Mouse (Mus musculus): ENCODE data around the gene Pax5. TPM values are rescaled to one million over a fixed set of nuclear protein-coding genes. Genes with fewer than 3 reads are reported as not detected.

Pax5 gene
- polyA plus RNA-seq, 1 experiment from 2014 or later = 0.99 TPM

GRCm38 (mm10) chr4:44566401-44566800 is 143.9 kb downstream of the Pax5 start:
- 62% methylated on average over 8 of the region's 8 CpGs for WGBS (ENCODE audit: insufficient replicate concordance)
- H3K4me3 ChIP-seq (ENCODE audit: low read depth, low read length) = no peak overlapping the region
- TF ChIP-seq CTCF (IDR thresholded peaks at IDR 0.05; ENCODE audit: low read depth) (no peak), EP300 (IDR thresholded peaks at IDR 0.05; ENCODE audit: low read depth) (no peak)
- H3K36me3 ChIP-seq (replicated peaks; ENCODE audit: insufficient read depth, low read length) = no peaks in the 10 kb centered on the region
- H3K9ac ChIP-seq (replicated peaks) = no peak overlapping the region
- H3K4me1 ChIP-seq (ENCODE audit: insufficient read depth) = no peaks in the 10 kb centered on the region
- DNase-seq = no peak
- H3K27ac ChIP-seq (ENCODE audit: low read depth) = no peak overlapping the region
- H3K9me3 ChIP-seq (ENCODE audit: low read length) = no peaks in the 10 kb centered on the region
- H3K4me2 ChIP-seq (ENCODE audit: low read depth, low read length) = no peak overlapping the region
- no peak for ATAC-seq
- H3K27me3 ChIP-seq (ENCODE audit: insufficient read depth, low read length) = peaks cover 5% of the 10 kb centered on the region

GRCm38 (mm10) chr4:44565126-44566082 is 144.9 kb downstream of the Pax5 start:
- Histone ChIP-seq H3K9ac (replicated peaks) (no peak overlapping the region), H3K4me1 (ENCODE audit: insufficient read depth) (no peaks in the 10 kb centered on the region), H3K27me3 (ENCODE audit: insufficient read depth, low read length) (peaks cover 5% of the 10 kb centered on the region), H3K36me3 (replicated peaks; ENCODE audit: insufficient read depth, low read length) (no peaks in the 10 kb centered on the region), H3K27ac (ENCODE audit: low read depth) (no peak overlapping the region), H3K9me3 (ENCODE audit: low read length) (no peaks in the 10 kb centered on the region), H3K4me2 (ENCODE audit: low read depth, low read length) (no peak overlapping the region), H3K4me3 (ENCODE audit: low read depth, low read length) (no peak overlapping the region)
- ATAC-seq = no peak
- DNase-seq = no peak
- TF ChIP-seq EP300 (IDR thresholded peaks at IDR 0.05; ENCODE audit: low read depth) (no peak), CTCF (IDR thresholded peaks at IDR 0.05; ENCODE audit: low read depth) (no peak)
- WGBS (ENCODE audit: insufficient replicate concordance) = 63% methylated on average over 12 of the region's 12 CpGs

GRCm38 (mm10) chr4:44564602-44565001 is 145.7 kb downstream of the Pax5 start:
- 7% methylated on average over 10 of the region's 10 CpGs for WGBS (ENCODE audit: insufficient replicate concordance)
- no peaks in the 10 kb centered on the region for H3K36me3 ChIP-seq (replicated peaks; ENCODE audit: insufficient read depth, low read length)
- H3K4me1 ChIP-seq (ENCODE audit: insufficient read depth) = no peaks in the 10 kb centered on the region
- peak; percentile 76 for DNase-seq
- H3K27me3 ChIP-seq (ENCODE audit: insufficient read depth, low read length) = peaks cover 7% of the 10 kb centered on the region
- no peak overlapping the region for H3K4me2 ChIP-seq (ENCODE audit: low read depth, low read length)
- no peak for ATAC-seq
- peak; percentile 93 for TF ChIP-seq CTCF (IDR thresholded peaks at IDR 0.05; ENCODE audit: low read depth)
- no peak for TF ChIP-seq EP300 (IDR thresholded peaks at IDR 0.05; ENCODE audit: low read depth)
- H3K9me3 ChIP-seq (ENCODE audit: low read length) = no peaks in the 10 kb centered on the region
- no peak overlapping the region for H3K4me3 ChIP-seq (ENCODE audit: low read depth, low read length)
- no peak overlapping the region for H3K9ac ChIP-seq (replicated peaks)
- H3K27ac ChIP-seq (ENCODE audit: low read depth) = no peak overlapping the region

GRCm38 (mm10) chr4:44560956-44561355 is 149.3 kb downstream of the Pax5 start:
- Histone ChIP-seq H3K9ac (replicated peaks) (no peak overlapping the region), H3K4me1 (ENCODE audit: insufficient read depth) (peaks cover 3% of the 10 kb centered on the region; the same call in 1 of the 2 replicates), H3K27ac (ENCODE audit: low read depth) (no peak overlapping the region), H3K9me3 (ENCODE audit: low read length) (no peaks in the 10 kb centered on the region), H3K4me2 (ENCODE audit: low read depth, low read length) (no peak overlapping the region), H3K4me3 (ENCODE audit: low read depth, low read length) (no peak overlapping the region), H3K27me3 (ENCODE audit: insufficient read depth, low read length) (peaks cover 16% of the 10 kb centered on the region), H3K36me3 (replicated peaks; ENCODE audit: insufficient read depth, low read length) (no peaks in the 10 kb centered on the region)
- DNase-seq (no peak), ATAC-seq (no peak)
- WGBS (ENCODE audit: insufficient replicate concordance) = 60% methylated on average over 8 of the region's 8 CpGs
- TF ChIP-seq CTCF (IDR thresholded peaks at IDR 0.05; ENCODE audit: low read depth) = no peak
- TF ChIP-seq EP300 (IDR thresholded peaks at IDR 0.05; ENCODE audit: low read depth) = no peak

- H3K27me3 ChIP-seq (ENCODE audit: insufficient read depth, low read length) = peaks cover 12% of the 10 kb centered on the region; the same call in 1 of the 2 replicates
- H3K9me3 ChIP-seq (ENCODE audit: low read length) = no peaks in the 10 kb centered on the region
- DNase-seq (no peak), ATAC-seq (no peak)
- no peak overlapping the region for H3K27ac ChIP-seq (ENCODE audit: low read depth)
- 24% methylated on average over 7 of the region's 7 CpGs for WGBS (ENCODE audit: insufficient replicate concordance)
- H3K4me3 ChIP-seq (ENCODE audit: low read depth, low read length) = no peak overlapping the region
- no peak overlapping the region for H3K4me2 ChIP-seq (ENCODE audit: low read depth, low read length)
- H3K9ac ChIP-seq (replicated peaks) = no peak overlapping the region
- no peak for TF ChIP-seq EP300 (IDR thresholded peaks at IDR 0.05; ENCODE audit: low read depth)
- no peak for TF ChIP-seq CTCF (IDR thresholded peaks at IDR 0.05; ENCODE audit: low read depth)
- peaks cover 3% of the 10 kb centered on the region; the same call in 1 of the 2 replicates for H3K4me1 ChIP-seq (ENCODE audit: insufficient read depth)
- no peaks in the 10 kb centered on the region for H3K36me3 ChIP-seq (replicated peaks; ENCODE audit: insufficient read depth, low read length)
Observed at GRCm38 (mm10) chr4:44558564-44558955, 151.7 kb downstream of the Pax5 start.

- Histone ChIP-seq H3K36me3 (replicated peaks; ENCODE audit: insufficient read depth, low read length) (no peaks in the 10 kb centered on the region), H3K27me3 (ENCODE audit: insufficient read depth, low read length) (peaks cover 12% of the 10 kb centered on the region; the same call in 1 of the 2 replicates), H3K4me3 (ENCODE audit: low read depth, low read length) (no peak overlapping the region), H3K4me1 (ENCODE audit: insufficient read depth) (peaks cover 3% of the 10 kb centered on the region; the same call in 1 of the 2 replicates), H3K27ac (ENCODE audit: low read depth) (no peak overlapping the region), H3K9ac (replicated peaks) (no peak overlapping the region), H3K4me2 (ENCODE audit: low read depth, low read length) (0 out of 2 replicates have a peak overlapping the region, but pooled peaks have one; percentile 13), H3K9me3 (ENCODE audit: low read length) (no peaks in the 10 kb centered on the region)
- peak; percentile 27 for DNase-seq
- no peak for ATAC-seq
- 13% methylated on average over 36 of the region's 36 CpGs for WGBS (ENCODE audit: insufficient replicate concordance)
- no peak for TF ChIP-seq EP300 (IDR thresholded peaks at IDR 0.05; ENCODE audit: low read depth)
- peak; percentile 53 for TF ChIP-seq CTCF (IDR thresholded peaks at IDR 0.05; ENCODE audit: low read depth)
Observed at GRCm38 (mm10) chr4:44557815-44558563, 152.3 kb downstream of the Pax5 start.

Data from liver, postnatal 0 days (tissue).